Mouse (Mus musculus) E14TG2a.4 (cell line): ENCODE results near the gene Rps6ka5.
A peak's percentile ranks its signal among the peaks of the same experiment; 100 is the strongest.

Experiments
- H3K27me3 ChIP-seq: 2 replicates; pipeline ENCODE4 v1.6.1; 2014; ENCODE audit warnings: low read length, control low read depth; ENCODE audit not compliant: insufficient read depth
- H3K36me3 ChIP-seq: 2 replicates; pipeline ENCODE4 v1.6.1; 2014; ENCODE audit warnings: low read length, control low read depth; ENCODE audit not compliant: insufficient read depth
- H3K4me1 ChIP-seq: replicated peaks from 2 replicates; pipeline ENCODE4 v1.6.1; 2014; ENCODE audit warnings: low read depth, low read length, control low read depth
- H3K4me3 ChIP-seq: replicated peaks from 2 replicates; pipeline ENCODE4 v1.5.1; 2014; ENCODE audit warnings: mild to moderate bottlenecking, low read length
- H3K9me3 ChIP-seq: 2 replicates; pipeline ENCODE4 v1.6.1; 2014; ENCODE audit warnings: low read length, control low read depth
- CTCF ChIP-seq: conservative IDR thresholded peaks from 2 replicates; pipeline ENCODE4 v1.5.1; 2014; ENCODE audit warnings: low read length
- NANOG ChIP-seq: IDR thresholded peaks from 2 replicates; pipeline ENCODE4 v1.6.1; 2014; ENCODE audit warnings: borderline replicate concordance, low read length, mixed read lengths
- POU5F1 ChIP-seq: IDR thresholded peaks from 2 replicates; pipeline ENCODE4 v1.6.1; 2014; ENCODE audit warnings: low read length, borderline replicate concordance

Rps6ka5 gene

DNA sequence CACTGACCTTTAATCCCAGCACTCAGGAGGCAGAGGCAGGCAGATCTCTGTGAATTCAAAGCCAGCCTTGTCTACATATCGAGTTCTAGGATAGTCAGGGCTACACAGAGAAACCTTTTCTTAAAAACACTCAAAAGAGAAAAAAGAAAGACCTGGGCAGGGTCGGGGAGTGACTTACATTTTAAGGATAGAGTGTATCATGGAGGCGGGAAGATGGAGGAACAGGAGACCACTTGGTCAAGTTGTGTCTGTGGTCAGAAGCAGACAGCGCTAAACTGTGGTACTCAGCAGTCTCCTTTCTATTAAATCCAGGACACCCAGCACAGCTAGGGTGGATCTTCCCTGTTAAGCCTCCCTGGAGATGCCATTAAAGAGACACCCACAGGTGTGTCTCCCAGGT is at the start of gene Rps6ka5:
Gene Rps6ka5, minus strand, starts transcription at position 333 of the 400 bp plus-strand sequence.
- Histone ChIP-seq H3K9me3 (no peaks in the 10 kb centered on the region), H3K36me3 (0 out of 2 replicates have a peak, but pooled peaks cover 5% of the 10 kb centered on the region), H3K27me3 (peaks cover 20% of the 10 kb centered on the region), H3K4me1 (peaks cover 31% of the 10 kb centered on the region), H3K4me3 (peak within 1 kb of the TSS; percentile 45)
- TF ChIP-seq POU5F1 (no peak), NANOG (no peak), CTCF (no peak)

DNA sequence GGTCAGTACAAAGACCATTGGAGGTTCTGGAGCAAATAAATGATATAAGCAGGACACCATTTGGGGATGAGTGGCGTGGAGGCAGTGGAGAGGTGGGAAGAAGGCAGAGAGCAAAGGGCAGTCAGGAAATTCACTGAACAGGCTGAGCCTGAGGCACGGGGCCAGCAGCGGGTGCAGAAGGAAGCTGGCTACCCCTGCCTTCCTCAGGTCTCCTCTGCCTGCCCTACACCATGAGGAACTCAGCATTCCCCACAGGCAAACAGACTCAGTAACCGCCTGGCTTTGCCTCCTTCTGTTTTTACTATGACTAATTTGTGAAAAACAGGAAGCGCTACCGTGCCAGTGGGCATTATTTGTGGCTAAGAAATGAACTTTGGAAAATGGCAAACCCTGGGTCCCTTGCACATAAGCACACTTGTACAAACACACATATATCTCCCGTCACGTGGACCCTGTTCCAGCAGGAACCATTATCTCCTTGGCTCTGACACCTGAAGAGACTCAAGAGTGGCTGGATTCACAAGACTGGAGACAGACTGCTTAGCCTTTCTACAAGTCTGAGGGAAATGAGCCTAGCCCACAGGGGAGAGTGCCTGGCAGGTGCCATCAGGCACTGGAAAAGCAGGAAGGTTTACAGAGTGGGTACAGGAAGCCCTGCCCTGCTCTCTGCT is 49.3 kb upstream of the Rps6ka5 start:
- Histone ChIP-seq H3K27me3 (peaks cover 9% of the 10 kb centered on the region; the same call in 1 of the 2 replicates), H3K36me3 (no peaks in the 10 kb centered on the region), H3K9me3 (no peaks in the 10 kb centered on the region), H3K4me1 (peaks cover 48% of the 10 kb centered on the region), H3K4me3 (no peak overlapping the region)
- TF ChIP-seq POU5F1 (no peak), CTCF (no peak), NANOG (no peak)

DNA sequence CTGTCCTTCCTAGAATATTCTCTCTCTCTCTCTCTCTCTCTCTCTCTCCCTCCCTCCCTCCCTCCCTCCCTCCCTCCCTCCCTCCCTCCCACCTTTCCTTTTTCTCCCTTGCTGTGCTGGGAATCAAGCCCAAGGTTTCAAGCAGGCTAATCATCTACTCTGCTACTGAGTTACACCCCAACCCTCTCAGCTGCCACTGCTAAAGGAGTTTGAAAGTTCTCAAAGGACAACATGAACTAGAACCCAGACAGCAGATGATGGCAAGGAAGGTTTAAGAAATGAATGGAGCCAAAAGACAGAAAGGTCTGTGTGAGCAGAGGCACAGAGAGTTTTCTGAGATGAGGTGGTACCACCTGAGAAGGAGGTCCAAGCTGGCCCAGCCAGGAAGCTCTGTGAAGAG is 48.5 kb upstream of the Rps6ka5 start:
- Histone ChIP-seq H3K36me3 (no peaks in the 10 kb centered on the region), H3K9me3 (no peaks in the 10 kb centered on the region), H3K4me3 (no peak overlapping the region), H3K4me1 (peaks cover 41% of the 10 kb centered on the region), H3K27me3 (peaks cover 16% of the 10 kb centered on the region; the same call in 1 of the 2 replicates)
- TF ChIP-seq CTCF (no peak), NANOG (no peak), POU5F1 (no peak)

DNA sequence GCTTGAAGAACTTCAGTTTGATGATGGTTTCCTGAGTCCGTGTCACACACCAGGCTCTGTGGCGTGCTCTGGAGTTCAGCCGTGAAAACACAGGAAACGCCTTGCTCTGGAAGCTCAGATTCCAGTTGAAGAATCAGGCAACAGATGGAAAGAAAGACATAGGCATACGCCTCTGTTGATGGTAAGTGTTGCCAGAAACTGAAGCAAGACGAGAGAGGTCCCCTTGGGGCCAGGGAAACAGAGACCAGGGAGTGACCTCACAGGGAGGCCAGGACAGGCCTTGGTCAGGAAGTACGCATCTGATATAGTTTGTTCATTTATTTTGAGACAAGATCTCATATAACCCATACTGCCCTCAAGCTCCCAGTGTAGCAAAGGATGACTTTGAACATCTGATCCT is 48.0 kb upstream of the Rps6ka5 start:
- no peaks in the 10 kb centered on the region for H3K9me3 ChIP-seq
- TF ChIP-seq CTCF: no peak
- no peak for TF ChIP-seq NANOG
- TF ChIP-seq POU5F1: no peak

DNA sequence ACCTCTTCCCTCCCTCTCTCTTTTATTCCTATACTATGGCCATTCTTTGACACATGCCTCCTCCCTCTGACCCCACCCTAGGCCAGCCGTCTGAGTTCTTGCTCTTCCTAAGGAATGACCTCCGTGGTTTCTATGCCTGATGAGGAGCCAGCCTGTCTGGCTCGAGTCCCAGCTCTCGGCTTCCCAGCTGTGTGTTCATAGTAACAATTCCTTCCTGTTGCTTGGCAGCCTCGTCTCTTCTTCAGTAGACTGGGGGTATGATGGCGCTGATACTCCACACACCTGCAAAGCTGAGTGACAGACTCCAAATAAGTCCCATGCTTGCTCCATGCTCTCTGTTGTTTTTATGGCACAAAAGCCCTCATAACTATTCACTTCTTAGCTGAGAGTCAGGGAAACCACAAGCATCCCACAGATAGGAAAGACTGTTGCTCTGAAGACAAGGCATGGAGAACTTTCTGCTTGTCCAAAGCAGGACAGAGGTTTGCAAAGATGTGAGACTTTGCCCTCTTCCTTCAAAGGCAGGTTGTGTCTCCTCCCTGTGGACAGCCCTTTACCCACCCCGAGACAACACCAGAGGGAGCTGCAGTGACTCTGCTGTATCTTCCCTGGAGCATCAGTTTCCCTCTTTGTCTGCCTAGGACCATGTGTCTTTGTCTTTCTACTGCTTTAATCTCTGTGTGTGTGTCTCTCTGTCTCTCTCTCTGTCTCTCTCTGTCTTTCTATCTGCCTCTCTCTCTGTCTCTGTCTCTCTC is 45.6 kb upstream of the Rps6ka5 start:
- H3K9me3 ChIP-seq: no peaks in the 10 kb centered on the region
- peaks cover 15% of the 10 kb centered on the region for H3K4me1 ChIP-seq
- peaks cover 17% of the 10 kb centered on the region; the same call in 1 of the 2 replicates for H3K27me3 ChIP-seq
- peak; percentile 3; the same call in 1 of the 2 replicates for TF ChIP-seq CTCF
- TF ChIP-seq NANOG: no peak
- H3K4me3 ChIP-seq: no peak overlapping the region
- no peaks in the 10 kb centered on the region for H3K36me3 ChIP-seq

More for the DNA sequence above, 48.0 kb upstream of the Rps6ka5 start:
- no peaks in the 10 kb centered on the region for H3K36me3 ChIP-seq
- H3K27me3 ChIP-seq: peaks cover 17% of the 10 kb centered on the region; the same call in 1 of the 2 replicates
- no peak overlapping the region for H3K4me3 ChIP-seq
- H3K4me1 ChIP-seq: peaks cover 39% of the 10 kb centered on the region

DNA sequence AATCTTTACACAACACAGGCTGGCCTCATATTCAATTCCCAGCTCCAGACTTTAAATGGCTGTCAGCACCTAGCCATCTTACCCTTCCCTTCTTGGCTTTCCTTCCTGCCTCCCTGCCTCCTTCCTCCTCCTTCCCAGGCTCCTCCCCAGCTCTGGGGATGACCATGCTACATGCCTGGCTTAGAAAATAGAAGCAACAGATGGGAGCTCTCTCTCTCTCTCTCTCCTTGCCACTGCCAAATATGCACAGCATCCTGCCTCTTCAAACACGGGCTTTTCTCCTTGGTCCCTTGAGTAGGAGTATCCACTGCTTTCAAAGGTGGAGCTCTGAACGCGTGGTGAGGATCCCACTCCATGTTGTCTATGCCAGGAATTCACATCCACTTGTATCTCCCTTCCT is 44.0 kb upstream of the Rps6ka5 start:
- Histone ChIP-seq H3K27me3 (peaks cover 10% of the 10 kb centered on the region; the same call in 1 of the 2 replicates), H3K9me3 (no peaks in the 10 kb centered on the region), H3K36me3 (no peaks in the 10 kb centered on the region), H3K4me3 (no peak overlapping the region), H3K4me1 (peaks cover 16% of the 10 kb centered on the region)
- TF ChIP-seq NANOG: no peak
- no peak for TF ChIP-seq CTCF
- TF ChIP-seq POU5F1: no peak

DNA sequence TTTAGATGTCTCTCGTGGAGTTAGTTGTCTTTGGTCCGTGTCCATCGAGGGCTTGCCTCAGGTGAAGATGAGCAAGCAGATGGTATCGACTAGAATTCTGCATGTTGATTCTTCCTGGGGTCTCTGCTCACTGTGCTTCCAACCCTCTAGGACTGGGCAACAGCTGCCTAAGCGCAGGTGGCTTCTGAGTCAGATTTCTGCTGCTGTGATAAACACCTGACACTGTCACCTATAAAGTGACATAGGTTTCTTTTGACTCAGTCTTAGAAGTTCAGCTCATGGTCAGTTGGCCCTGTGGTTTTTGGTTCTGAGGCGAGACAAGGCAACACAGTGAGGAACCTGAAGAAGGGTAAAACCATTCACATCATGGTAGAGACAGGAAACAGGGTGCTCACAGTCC is 43.1 kb upstream of the Rps6ka5 start:
- TF ChIP-seq CTCF (no peak), POU5F1 (no peak), NANOG (no peak)

DNA sequence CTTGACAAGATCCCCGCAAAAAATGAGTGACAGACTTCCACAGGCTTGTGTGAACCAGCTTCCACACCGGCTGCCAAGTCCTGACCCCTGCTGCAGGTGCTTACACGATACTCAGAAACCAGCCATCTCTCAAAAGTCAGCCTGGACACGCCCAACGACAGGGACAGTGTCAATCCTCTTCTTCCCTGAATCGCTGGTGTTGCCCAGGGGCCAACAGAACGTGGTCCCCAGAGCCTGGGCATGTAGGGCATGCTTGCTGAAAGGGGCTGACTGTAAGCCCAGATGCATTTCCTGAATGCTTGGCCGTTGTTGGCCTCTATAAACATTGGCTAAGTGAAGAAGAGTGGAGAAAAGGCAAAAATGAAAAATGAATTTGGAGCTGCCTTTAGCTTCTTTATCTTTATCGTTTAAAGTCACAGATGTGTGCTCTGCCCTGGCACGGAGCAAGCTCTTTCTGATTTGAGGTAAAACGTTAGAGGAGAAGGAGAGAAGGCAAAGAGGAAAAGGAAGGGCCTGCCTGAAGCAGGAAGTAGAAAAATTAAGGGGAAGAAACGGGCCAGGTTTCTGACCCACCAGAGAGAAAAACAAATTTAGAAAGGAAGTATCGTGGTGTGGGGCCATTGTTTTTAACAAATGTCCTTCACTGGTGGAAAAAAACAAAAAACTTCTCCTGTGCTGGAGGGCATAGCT is 37.7 kb upstream of the Rps6ka5 start:
- Histone ChIP-seq H3K36me3 (no peaks in the 10 kb centered on the region), H3K4me1 (peaks cover 8% of the 10 kb centered on the region), H3K27me3 (no peaks in the 10 kb centered on the region), H3K9me3 (no peaks in the 10 kb centered on the region), H3K4me3 (no peak overlapping the region)
- TF ChIP-seq POU5F1: no peak
- no peak for TF ChIP-seq CTCF
- no peak for TF ChIP-seq NANOG

More for the DNA sequence above, 43.1 kb upstream of the Rps6ka5 start:
- no peaks in the 10 kb centered on the region for H3K9me3 ChIP-seq
- H3K27me3 ChIP-seq: peaks cover 8% of the 10 kb centered on the region; the same call in 1 of the 2 replicates
- H3K4me3 ChIP-seq: no peak overlapping the region
- no peaks in the 10 kb centered on the region for H3K36me3 ChIP-seq
- H3K4me1 ChIP-seq: peaks cover 16% of the 10 kb centered on the region
